Mouse (Mus musculus) neural tube, embryonic 14.5 days (tissue): ENCODE data around the gene Fam186b. TPM values are rescaled to one million over a fixed set of nuclear protein-coding genes. Genes with fewer than 3 reads are reported as not detected.

Source experiments
- polyA plus RNA-seq: library from polyadenylated mRNA; unstranded; fragments of >200 nt; fragmentation: Nextera tagmentation; extraction: Ambion mirVana; gene quantifications from 2 replicates; pipeline ENCODE4 v1.2.1, GENCODE M21; 2014

The Fam186b gene
- polyA plus RNA-seq, 1 experiment from 2014 or later: 0.66 TPM

Other genes with a start within 250 kb of the Fam186b start
- 68.8 and 298 TPM in 2 replicates for gene Prph, start 240.7 kb downstream of the Fam186b start, polyA plus RNA-seq
- gene Troap, start 221.3 kb downstream of the Fam186b start, polyA plus RNA-seq: 2.4 and 3.3 TPM in 2 replicates
- 3.2 and 3.6 TPM in 2 replicates for gene C1ql4, start 208.1 kb downstream of the Fam186b start, polyA plus RNA-seq
- gene Dnajc22, start 202.7 kb downstream of the Fam186b start, polyA plus RNA-seq: 0.21 and 0.45 TPM in 2 replicates
- gene Spats2, start 170.0 kb downstream of the Fam186b start, polyA plus RNA-seq: 32.6 and 41.6 TPM in 2 replicates
- gene Kcnh3, start 71.0 kb downstream of the Fam186b start, polyA plus RNA-seq: 0.63 and 0.66 TPM in 2 replicates
- gene Mcrs1, start 43.9 kb downstream of the Fam186b start, polyA plus RNA-seq: 202 and 213 TPM in 2 replicates
- 96.9 and 113 TPM in 2 replicates for gene Prpf40b, start 801 bp downstream of the Fam186b start, polyA plus RNA-seq
- 7.3 and 8.8 TPM in 2 replicates for gene Fmnl3, start 74.6 kb upstream of the Fam186b start, polyA plus RNA-seq
- 245 and 257 TPM in 2 replicates for gene Tmbim6, start 97.0 kb upstream of the Fam186b start, polyA plus RNA-seq
- gene Nckap5l, start 161.9 kb upstream of the Fam186b start, polyA plus RNA-seq: 16.5 and 18.7 TPM in 2 replicates
- gene Bcdin3d, start 178.8 kb upstream of the Fam186b start, polyA plus RNA-seq: 19.7 and 20.2 TPM in 2 replicates
- gene Faim2, start 232.3 kb upstream of the Fam186b start, polyA plus RNA-seq: 24.0 and 32.0 TPM in 2 replicates